Mouse (Mus musculus) left cerebral cortex, postnatal 36 days (tissue): ENCODE data around the gene Pm20d1. TPM values are rescaled to one million over a fixed set of nuclear protein-coding genes. Genes with fewer than 3 reads are reported as not detected.

Experiments
- DNase-seq, 2 experiments: peaks; one replicate each; pipeline ENCODE4 v3.0.0; 2021 to 2022; ENCODE audit warnings: low spot score in 2 of 2, mixed read lengths in 1 of 2
- intact Hi-C: fragments of 180-260 bp; cut with DNase I; formaldehyde crosslinking; loops from one replicate; pipeline ENCODE4 v1.15.1; 2025
- total RNA-seq, 2 experiments: library from RNA; stranded (reverse); gene quantifications; 2 replicates each; pipeline ENCODE4 v1.2.3; 2021

Pm20d1 gene
- 1 to 10 TPM; 1.5 to 2.2 TPM for total RNA-seq

DNA sequence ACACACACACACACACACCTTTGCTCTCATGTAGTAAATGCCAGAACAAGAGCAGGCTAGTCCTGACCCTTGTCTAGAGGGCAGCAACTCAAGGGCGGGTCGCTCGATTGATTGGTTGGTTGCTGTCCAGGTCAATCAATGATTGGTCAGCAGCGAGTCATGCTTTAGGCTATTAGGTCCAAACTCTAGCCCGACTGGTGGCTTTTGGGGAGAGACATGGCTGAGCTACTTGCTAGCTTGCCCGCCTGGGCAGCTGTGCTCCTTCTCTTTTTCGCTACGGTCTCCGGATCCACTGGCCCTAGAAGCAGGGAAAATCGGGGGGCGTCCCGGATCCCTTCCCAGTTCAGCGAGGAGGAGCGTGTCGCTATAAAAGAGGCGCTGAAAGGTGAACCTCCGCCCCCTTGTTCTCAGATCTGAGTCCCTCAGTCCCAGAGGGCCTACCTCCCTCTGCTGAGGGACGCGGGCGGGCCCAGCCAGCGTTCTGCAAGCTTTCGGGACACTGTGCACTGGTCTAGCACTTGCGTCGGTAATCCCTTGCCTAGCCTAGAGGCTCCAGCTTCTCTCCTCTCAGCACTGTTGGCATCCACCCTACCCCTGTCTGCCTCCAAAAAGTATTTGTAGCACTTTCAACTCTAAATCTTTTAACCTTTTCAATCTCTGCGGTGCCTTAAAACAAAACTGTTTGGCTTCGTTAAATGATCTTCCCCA is at the start of gene Pm20d1:
Pm20d1 (plus strand) TSS at position 180 of the 708 bp plus-strand sequence.
- intact Hi-C loops, result no loop called here
- DNase-seq, result peak in 1 of 2 experiments; percentile 8

DNA sequence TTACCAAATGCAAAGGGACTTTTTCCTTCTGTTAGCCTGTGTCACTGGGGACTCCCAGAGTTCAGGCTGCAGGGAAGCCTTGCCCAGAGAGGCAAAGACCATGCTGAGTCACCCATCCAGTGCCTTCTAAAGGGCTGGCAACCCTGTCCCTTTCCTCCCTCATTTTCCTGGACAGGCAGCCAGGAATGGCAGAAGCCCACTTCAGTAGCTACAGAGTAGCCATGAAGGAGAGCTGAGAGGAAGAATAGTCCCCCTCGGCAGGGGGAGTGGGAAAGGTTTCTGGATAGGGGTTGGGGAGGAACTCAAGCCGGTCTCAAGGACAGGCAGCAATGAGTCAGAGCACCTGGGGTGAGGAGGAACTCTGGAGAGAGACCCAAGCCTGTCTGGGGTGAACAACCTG is 49.4 kb upstream of the Pm20d1 start:
- no peak for DNase-seq
- intact Hi-C loops, result no loop called here

DNA sequence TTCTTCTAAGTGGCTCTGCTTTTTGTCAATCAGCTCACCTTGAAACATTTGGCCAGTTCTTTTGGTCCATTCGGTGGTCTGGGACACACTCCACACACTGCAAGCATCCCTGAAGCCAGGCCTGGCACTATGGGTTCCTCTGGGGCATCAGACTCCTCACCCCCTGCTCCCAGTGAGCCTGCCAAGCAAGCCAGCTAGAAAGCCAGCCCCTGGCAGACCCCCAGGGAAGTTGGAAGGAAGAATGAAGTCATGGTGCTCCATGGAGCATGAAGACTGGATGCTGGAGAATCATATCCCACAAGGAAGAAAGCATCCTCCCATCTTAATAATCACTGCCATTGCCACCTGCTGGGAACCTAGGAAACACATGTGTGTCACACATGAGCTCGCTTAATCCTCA is 48.5 kb upstream of the Pm20d1 start:
- no peak for DNase-seq
- intact Hi-C loops, result no loop called here

DNA sequence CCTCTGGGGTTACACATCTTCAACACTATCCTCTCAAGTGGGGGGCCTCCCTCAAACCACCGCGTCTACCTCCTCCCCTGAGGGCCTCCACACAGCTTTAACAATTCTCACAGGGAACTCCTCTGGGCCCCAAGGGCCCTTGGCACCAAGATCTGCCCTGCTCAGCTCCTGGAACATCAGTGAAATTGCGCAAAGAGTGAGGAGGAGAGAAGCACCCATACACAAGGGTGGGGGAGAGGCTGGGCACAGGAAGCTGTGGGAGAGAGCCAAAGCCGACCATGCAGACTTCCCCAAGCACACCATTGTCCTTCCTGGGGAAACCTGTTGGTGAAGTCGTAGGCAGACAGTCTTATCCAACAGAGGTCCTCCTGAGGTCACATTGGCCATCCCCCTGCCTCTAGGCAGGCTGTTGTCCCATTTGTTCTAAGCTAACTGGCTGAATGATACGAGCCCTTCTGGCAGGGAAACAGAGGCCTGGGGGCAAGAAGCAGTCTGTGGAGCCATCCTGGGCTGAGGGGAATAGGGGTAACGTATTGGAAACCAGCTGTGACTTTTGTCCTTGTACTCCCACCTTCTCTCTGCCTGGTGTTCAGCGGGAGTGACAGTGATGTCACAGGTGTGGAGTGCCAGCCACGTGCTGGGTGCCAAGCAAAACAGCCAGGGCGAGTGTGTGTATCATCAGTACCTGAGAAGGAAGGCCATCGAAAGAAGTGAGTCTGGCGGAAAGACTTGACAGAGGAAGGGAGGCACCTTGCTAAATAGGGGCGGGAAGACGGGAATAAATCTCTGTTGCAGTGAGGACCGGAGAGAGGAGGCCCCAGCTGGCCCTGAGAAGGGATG is 47.3 kb upstream of the Pm20d1 start:
- DNase-seq, result no peak
- intact Hi-C loops, result no loop called here

DNA sequence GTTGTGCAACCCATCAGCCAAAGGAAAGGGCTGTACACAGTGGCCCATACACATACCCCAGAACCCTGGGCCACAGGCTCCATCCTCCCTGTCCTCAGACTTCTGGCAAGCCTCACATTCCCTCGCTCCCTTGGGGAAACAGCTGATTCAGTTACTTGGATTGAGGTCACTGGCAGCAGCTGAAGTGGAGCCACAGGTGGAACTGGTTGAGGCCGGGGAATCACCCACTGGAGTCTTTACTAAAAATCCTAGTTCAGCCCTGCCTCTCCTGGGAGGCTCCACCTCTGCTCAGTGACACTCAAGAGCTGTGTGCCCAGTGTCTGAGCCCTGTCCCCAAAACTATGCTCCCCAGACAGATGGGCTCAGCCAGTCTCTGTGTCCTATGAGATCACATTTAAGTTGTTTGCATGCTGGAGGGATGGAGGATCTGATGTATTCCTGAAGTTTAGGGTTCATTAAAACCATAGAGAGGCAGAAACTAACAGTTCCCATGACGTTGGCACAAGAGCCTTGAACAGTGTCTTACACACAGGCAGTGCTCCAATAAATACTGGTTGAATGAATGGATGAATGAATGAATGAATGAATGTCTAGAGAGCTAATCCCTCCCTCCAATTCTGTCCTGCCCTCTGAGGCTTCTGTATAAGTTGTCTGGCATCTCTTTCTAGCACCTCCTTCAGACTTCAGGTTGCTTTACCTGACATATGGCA is 45.8 kb upstream of the Pm20d1 start:
- no peak for DNase-seq
- intact Hi-C loops, result no loop called here

DNA sequence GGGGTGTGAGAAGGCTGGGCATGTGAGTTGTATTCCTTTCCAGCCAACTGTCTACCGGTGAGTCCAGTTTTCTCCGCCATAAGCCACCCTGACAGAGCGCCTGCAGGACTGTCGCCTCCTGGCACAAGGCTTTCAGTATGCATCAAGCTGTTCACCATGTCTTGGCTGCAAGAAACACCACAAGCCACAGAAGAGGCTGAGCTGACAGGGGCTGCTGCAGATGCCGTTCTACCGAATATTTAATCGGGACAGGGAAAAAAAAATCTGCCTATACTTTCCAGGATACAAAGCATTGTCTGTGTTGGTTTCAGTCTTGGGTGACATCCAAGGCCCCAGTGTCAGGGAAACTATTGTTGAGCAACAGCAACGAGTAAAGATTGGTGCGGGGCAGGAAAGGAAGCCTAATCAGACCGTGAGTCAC is 45.3 kb upstream of the Pm20d1 start:
- intact Hi-C loops, result no loop called here
- no peak for DNase-seq

DNA sequence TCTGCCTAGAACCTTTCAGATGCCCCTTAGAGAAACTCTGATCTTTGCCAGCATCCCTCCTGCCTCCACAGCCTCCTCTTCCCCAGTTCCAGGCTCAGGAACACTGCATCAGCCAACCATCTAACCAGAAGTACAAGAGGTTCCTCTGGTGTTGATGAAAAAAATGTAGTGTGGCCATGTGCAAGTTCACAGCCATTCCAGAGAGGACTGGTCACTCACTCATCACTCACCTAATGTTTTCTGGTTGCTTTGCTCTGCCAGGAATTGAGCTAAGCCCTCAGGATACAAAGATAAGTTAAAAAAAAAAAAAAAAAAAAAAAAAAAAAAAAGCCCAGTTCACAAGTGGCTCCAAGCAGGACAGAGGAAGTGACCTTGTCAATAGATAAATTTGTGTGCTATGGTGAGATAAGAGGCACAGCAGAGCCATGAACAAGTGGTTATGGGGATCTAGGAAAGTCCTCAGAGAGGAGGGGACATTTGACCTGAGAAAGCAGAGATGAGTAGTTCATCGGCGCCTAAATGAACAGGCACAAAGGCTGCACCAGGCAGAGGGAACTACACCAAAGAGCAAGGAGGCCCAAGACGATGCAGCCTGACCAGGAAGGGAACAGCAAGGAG is 42.9 kb upstream of the Pm20d1 start:
- intact Hi-C loops, result no loop called here
- DNase-seq, result no peak

DNA sequence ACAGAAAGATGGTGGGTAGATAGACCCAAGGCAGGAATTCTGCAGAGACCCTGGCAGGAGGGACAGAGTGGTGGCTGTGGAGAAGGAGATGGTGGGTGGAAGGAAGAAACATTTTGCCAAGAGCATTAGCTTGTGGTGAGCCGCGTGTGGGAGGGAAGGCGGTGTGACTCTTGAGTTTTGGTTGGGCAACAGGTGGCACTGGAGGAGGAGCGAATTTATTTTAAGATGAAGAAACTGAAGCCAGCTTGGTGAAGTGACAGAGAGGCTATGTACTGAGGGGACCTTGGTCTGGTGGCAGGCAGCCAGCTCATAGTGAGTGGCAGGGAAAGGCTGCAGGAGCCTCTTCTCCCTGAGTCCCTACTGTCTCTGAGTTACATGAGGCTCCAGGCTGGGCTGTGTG is 42.3 kb upstream of the Pm20d1 start:
- intact Hi-C loops, result no loop called here
- peak; percentile 52 to 59 for DNase-seq

DNA sequence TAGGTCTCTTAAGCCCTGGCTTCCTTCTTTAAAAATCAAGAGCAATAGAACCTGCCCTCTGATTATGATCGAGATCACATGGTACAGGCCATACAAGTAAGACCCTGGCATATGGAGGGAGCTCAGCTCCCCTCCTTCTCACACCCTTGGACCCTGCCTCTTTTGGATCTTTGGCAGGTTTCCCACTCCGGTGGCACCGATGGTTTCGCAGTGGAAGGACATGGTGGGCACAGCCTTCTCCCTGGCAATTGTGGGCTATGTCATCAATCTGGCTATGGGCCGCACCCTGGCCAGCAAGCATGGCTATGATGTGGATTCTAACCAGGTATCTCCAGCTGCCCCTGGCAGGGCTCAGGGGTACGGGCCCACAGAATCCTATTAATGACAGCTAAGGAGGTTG is 40.0 kb upstream of the Pm20d1 start:
- intact Hi-C loops, result no loop called here
- DNase-seq, result no peak

DNA sequence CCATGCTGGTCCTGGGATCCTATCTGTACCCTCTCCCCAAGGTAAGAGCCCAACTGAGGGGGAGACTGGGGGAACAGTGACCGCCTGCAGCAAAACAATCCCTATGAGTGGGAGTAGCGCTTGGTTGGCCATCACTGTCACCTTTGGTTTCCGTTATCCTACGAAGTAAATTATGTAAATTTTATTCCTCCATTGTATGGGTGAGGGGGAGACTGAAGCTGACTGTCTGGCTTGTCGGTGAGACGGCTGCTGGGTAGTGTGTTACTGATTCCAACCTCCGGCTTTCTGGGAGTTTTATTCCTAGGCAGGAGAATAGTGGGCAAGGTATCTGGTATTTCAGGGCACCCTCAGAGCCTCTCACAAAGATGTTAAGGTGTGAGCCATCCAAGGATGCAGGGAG is 38.4 kb upstream of the Pm20d1 start:
- intact Hi-C loops, result no loop called here
- no peak for DNase-seq

DNA sequence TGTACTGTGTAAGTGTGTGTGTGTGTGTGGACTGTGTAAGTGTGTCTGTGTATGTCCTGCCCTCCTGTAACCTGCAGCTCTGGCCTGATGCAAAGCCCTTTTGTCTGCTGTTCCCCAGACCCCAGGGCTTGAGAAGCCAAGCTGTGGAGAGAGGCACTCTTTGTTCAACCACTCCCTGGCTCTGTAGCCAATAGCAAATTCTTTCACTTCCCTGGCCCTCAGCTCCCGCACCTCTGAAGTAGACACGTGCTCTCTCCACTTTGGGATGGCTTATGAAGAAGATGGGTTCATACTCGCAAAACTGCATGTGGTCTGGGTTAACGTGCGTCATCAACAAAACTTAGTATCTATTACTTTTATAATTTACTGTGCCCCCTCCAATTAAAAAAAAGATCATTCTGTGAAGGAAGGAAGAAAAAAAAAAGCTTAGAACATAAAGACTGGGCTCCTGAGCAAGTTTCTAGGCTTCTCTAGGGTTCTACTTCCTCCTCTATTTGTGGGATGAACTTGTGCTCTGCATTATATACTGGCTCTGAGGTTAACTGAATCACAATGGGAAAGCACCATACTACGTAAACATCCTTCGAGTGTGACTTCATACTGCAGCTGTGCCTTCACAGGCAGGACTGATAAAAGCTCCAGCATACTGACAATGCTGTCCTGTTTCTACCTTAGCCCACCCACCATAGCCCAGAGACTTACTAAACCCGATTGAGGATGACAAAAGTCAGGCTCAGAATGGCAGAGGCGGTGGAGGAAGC is 37.3 kb upstream of the Pm20d1 start:
- DNase-seq, result no peak
- intact Hi-C loops, result loop anchor here (10.0 kb wide), 1 partner anchor 205 kb away; no protein-coding TSS in a partner anchor

DNA sequence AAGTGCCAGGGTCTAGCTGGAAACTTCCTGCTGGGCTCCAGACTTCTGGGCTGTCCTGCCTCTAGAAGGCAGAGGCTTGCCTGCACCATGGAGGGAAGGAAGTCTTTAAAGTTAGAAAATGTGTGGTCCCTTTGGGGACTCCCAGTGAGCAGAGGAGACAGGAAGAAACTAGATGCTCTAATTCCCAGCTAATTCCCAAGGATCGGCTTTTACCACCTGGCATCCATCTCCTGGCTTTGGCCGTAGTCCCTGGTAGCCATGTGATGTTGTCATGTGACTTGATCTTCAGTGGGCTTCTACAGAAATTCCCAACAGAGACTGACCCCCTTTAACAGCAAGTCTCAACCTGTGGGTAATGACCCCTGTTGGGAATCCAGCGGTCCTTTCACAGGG is 36.8 kb upstream of the Pm20d1 start:
- intact Hi-C loops, result loop anchor here (10.0 kb wide), 1 partner anchor 206 kb away; no protein-coding TSS in a partner anchor
- no peak for DNase-seq

DNA sequence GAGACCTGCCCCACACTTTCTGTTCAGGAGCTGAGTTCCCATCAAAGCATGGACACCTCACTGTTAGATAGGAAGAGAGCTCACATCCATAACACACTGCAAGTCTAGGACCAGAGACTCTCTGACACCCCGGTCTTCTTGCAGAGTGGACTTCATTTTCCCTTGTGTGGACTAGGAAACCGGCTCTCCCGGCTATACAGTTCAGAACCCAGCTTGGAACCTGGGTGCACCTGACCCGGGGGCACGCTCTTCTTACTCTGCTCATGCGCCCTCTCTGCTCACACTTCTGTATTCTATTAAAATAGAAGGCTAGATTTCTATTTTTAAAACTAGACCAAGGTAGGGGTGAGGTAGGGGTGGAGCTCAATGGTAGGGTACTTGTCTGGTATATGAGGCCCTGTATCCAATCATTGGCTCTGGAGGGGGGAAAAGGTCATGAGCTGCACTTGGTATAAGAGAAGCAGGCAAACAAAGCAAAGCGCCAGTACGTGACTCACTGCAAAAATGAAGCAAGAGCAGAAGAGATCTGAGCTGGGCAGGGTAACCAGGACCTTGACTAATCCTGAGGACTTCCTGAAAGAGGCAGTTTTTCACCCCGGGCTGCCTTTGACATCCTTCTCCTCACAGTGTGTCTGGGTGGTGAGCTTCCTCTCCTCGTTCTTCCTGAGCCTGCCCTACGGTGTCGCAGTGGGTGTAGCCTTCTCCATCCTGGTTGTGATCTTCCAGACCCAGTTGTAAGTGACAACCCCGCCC is 35.9 kb upstream of the Pm20d1 start:
- intact Hi-C loops, result loop anchor here (10.0 kb wide), 1 partner anchor 206 kb away; no protein-coding TSS in a partner anchor
- no peak for DNase-seq

DNA sequence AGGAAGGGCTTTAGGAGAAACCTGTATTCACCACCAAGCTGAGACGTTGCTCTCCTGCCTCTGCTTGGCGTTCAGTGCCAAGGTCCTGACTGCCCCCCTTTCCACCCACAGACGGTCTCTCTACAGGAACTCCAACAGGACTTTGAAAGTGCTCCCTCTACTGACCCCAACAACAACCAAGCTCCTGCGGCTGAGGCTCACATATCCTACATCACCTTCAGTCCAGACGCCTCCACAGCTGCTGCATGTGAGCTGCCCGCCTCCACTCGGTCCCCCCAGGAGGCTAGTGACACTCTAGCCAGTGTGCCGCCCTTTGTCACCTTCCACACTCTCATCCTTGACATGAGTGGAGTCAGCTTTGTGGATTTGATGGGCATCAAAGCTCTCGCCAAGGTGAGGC is 33.5 kb upstream of the Pm20d1 start:
- intact Hi-C loops, result loop anchor here (2.0 to 10.0 kb wide), 2 partner anchors 151 to 209 kb away; no protein-coding TSS in a partner anchor
- DNase-seq, result no peak

DNA sequence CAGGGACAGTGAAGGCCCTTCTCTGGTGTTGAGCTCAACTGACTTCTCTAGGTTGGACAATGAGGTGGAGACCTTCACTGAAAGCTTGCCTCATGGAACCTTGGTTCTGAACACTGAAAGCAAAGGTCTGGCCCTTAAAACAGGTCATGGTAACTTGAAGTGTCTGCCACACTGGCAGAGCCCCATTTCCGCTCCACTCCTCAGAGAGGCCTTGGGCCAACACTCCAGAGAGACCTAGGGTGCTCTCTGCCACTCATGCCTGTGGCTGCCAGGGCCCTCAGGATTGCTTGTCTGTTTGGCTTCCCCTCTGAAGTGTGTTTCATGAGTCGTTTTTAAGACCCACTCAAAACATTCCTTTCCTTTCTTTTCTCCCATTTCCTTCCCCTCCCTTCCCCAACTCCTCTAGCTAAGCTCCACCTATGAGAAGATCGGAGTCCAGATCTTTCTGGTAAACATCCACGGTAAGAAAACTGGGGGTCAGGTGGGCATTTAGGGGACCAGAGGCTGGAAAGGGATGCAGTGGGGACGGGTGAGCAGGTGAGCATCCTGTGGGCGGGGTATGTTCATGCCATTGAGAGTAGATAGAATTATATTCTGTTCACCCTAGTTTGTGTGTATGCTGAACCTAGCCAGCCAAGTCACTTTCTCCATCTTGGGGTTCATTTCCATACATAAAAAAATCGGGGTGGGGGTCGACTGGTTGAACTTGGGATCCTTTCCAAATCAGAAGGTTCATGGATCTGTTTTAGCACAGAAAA is 32.4 kb upstream of the Pm20d1 start:
- peak in 1 of 2 experiments; percentile 2 for DNase-seq

DNA sequence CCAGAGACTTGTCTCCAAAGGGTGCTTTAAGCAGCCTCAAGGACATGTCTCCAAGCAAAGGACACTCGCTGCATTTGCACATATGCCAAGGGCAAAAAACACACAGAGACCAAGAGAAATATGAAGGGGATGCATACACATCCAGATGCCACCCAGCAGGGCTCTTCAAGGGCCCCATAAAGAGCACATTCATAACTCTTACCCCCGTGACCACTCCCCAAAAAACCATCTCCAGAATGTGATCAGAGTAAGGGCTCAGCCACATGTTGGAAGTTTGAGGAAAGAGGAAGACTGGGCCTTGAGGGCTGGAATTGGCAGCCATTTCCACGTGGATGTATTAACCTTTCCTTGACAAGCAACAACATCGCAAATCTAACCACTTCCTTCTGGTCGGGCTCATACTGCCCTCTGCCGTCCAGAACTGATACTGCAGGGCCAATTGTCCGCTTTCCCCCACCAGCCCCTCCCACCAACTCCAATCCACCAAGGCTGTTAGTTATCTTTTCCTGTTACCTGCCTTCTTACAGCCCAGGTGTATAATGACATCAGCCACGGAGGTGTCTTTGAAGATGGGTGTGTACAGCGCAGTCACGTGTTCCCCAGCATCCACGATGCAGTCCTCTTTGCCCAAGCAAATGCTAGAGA is 31.7 kb upstream of the Pm20d1 start:
- intact Hi-C loops, result loop anchor here (1.0 to 10.0 kb wide), 4 partner anchors 53 to 211 kb away; no protein-coding TSS in a partner anchor
- peak; percentile 66 to 81 for DNase-seq

More for the DNA sequence above, 32.4 kb upstream of the Pm20d1 start:
- intact Hi-C loops, result loop anchor here (1.0 to 10.0 kb wide), 4 partner anchors 52 to 210 kb away; no protein-coding TSS in a partner anchor

DNA sequence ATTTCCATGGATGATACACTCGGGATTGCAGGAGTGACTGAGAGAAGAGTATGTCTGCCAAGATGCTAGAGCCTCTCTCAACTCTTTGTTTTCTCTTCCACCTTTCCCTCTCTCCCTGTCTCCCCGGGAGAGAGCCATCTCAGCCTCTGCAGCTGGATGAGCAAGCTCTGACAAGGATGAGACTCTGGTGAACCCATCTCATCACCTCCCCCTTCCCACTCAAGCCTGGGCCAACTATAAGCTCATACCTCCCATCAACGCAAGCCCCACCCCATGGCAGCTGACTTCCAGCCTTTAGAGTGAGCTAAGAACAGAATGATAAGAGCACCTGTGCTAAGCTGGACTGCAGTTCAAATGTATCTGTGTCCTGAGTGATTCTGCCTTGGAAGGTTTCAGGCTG is 27.9 kb upstream of the Pm20d1 start:
- intact Hi-C loops, result loop anchor here (5.0 to 10.0 kb wide), 2 partner anchors 78 to 214 kb away; no protein-coding TSS in a partner anchor
- no peak for DNase-seq
